Mouse (Mus musculus): Measurements from ENCODE around the gene Pwp2.

DNA sequence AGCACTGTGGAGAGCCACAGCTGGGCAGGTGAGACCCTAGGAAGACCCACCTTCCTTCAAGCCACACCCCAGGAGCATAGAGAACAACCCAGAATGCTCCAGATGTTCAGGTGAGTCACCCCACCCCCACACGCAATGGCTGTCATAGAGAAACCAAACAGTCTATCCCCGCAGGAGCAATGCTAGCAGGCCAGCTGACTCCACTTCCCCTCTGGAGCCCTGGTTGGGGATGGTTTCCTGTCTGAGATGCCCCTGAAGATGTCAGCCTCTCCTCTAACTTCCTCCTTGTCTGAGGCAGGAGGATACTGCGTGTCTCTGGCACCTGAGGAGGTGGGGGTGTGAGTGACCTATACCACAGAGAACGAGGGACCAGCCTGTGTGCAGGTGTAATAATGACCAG lies 50.5 kb downstream of the Pwp2 start:
- TF ChIP-seq CTCF (IDR thresholded peaks at IDR 0.05; ENCODE audit: low read depth, low read length): no peak
- TF ChIP-seq GATA2 (IDR thresholded peaks at IDR 0.05; ENCODE audit: borderline replicate concordance, low read depth, low read length): no peak
